Mouse (Mus musculus) thymus, adult 18-20 months (tissue): ENCODE results near the gene Cyp26c1.

Source experiments
- DNase-seq, 2 experiments: peaks; one replicate each; pipeline ENCODE4 v3.0.0; 2022; ENCODE audit warnings: mixed read lengths in 2 of 2

The Cyp26c1 gene

DNA sequence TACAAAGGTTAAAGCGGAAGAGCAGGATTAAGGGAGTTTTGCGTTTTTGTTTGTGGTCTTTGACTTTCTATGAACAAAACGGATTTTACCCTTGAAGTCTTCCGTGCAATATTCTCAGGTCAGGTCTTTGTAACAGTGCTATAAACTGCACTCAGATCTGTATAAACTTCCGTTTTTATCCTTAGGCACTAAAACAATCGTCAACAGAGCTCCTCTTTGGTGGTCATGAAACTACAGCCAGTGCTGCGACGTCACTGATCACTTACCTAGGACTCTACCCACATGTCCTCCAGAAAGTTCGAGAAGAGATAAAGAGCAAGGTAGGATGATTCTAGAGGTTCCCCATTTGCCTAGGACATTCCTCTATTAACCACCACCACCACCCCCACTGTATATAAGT lies 14.3 kb downstream of the Cyp26c1 start:
- DNase-seq = no peak

DNA sequence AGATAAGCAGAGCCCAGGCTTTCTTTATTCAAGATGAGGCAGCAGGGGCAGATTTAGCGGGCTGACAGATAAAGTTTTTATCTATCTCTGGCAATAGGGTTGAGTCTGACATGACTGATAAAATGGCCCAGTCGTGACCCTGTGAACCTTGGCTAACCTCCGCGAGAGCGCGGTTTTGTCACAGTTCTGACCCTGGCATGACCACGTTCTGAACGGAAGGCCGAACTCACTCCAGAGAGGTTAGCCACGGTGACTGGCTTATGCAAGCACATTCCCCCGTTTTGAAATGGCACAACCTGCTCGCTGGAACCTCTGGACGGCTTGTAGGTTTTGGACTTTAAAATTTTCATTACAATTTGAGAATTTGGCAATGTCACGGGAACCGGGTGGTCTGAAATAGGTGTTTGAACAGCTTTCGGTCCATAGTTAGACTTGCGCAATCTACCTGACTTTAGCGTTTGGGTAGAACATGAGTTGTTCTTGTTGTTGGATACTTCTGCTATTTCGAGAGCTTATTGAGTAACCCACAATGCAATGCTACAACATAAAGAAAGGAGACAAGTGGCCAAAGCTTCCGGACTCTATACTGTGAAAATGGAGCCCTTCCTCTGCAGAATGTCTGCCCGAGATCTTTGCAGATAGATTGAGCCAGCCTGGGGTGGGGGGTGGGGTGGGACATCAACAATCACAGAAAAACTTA lies 17.1 kb downstream of the Cyp26c1 start:
- DNase-seq = no peak

DNA sequence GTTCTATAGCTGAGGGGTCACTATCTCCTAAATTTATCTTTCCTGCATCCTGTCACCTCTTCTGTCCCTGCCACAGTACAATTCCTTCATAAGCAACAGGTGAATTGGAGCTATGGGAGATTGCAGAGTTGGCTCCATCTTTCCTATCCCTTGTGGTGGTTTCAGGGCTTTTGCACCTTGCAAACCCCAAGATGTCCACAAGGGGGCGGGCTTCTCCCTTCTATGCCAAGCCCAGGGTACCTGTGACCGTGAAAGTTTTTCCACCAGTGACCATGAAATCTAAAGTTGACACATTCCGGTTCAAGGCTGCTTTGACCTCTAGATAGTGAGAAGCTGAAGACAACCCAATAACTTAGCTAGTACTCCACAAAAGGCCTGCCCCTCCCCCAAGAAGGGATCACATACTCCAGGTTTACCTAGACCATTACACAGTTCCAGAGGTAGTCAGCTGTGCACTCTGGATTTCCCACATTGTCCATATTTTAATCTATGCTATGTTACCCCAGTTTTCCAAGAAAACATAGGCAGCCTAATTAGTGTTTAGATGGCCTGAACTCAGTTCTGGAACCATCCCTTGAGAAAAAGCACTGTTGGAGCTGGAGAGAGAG lies 18.6 kb downstream of the Cyp26c1 start:
- DNase-seq = peak; percentile 15 to 16

DNA sequence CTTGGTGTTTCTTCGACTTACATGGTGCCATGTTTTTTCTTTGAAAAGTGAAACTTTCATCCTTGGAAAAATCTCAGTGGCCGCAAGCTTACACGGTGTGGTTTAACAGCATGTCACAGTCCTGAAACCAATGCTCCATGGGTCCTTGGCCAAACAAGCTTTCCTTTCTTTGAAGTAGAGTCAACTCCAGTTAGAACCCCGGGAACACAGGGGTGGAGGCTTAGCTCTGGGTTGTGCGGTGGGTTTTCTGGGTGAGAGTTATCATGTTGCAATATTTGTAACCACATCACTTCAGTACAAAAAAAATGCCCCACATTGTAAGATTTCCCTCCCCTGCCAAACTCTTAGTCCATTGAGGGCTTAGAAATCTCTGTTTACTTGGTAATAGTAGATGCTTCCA lies 20.3 kb downstream of the Cyp26c1 start:
- no peak for DNase-seq

DNA sequence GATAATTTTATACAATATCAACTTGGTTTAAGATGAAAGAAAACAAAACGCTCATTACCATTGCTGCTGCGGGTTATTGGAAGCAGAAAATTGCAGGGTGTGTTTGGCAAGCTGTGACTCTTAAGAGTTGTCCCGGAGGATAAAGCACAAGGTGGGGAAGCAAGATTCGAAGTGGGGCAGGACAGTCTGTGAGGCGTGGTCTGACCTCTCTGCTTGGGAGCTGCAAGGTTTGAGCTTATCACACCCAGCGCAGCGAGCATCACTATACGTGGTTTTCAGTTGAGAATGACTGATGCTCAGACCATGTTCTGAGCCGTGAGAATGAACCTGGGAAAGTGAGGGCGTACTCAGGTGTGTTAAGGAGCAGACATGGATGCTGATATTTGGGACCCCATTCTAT lies 29.3 kb downstream of the Cyp26c1 start:
- DNase-seq = no peak

DNA sequence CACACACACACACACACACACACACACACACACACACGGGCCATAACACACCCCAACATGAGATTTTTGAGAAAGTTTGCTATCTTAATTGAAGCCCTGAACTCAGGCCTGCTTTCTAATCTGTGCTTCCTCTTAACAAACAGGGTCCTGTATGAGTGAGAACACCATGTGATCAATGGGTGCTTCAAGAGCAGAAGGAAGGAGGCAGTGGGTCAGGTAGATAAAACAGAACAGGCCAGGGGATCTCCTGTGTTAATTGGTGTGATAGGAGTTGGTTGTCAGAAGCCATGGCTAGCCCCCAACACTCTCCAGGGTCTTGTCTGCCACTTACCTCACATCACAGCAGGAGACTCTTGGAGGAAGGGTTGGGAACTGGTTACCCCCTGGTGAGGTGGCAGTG lies 30.6 kb downstream of the Cyp26c1 start:
- DNase-seq = no peak

DNA sequence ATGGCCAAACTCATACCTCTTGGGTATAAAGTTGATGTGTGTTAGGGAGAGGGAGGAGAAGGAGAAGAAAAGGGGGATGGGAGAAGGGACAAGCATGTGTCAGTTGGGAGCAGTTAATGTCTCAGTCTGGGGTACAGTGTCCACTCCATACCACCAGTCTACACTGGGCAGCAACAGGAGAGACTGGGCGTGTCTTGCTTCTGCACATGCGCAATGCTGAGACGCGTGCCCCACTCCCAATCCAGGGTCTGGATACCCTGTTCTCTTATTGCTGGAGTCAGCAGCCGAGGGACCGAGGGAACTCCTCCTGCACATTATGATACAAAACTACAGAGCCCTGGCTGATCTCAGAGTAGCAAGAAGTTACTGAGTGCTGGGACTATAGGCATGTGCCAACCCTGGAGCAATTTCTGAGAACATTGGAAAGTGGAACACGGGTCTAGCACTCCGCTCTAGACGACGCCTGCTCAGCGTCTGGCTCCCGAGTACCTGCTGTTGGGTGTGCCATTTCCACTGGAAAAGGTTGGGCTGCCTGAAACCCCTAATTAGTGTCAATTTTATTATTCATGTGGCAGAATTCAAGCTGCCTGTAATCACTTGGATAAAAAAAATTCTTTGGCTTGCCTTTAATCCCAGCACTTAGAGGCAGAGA lies 31.3 kb downstream of the Cyp26c1 start:
- DNase-seq = no peak

DNA sequence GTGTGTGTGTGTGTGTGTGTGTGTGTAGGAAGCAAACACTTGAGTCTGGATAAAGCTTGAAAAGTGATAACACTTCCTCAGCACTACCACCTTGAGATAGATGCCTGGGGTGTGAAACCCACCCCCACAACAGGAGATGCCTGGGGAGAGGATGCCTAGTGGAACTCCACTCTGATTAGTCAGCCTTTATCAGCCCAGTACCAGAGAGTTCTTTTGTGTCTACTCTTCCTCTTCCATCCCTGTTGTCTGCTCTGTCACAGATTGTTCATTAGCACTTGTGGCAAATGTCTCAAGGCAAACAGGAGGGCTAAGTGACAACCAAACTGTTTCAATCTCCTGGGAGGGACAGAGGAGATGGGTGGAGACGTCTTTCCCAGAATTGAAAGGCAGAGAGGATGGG lies 33.8 kb downstream of the Cyp26c1 start:
- no peak for DNase-seq

DNA sequence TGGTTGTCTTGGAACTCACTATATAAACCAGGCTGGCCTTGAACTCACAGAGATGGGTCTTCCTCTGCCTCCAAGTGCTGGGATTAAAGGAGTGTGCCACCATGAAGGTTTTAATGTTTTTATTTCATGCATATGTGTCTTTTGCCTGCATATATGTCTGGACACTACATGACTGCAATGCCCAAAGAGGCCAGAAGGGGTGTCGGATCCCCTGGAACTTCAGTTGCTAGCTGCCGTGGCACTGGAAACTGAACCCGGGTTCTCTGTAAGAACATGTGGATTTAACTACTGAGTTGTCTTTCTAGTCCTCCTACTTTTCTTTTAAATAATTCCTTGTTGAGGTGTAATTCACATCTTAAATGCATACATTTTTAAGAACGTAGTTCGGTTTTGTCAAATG lies 39.2 kb downstream of the Cyp26c1 start:
- no peak for DNase-seq

DNA sequence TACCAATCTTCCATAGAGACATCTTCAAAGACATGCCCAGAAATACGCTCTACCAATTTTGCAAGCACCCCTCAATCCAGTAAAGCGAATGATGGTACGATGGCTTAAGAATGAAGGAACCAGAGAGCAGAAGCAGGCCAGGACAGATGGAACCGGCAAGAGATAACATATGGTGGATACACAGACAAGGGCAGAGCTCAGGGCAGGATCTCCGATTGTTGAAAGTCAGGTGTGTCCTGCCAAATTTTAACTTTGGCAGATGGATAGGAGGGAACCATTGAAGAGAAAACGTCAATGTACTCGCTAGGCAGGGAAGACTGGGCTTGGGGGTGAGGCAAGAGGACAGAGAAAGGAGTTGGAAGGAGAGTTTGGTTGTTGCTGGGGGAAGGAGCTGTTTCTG lies 41.2 kb downstream of the Cyp26c1 start:
- DNase-seq = no peak

DNA sequence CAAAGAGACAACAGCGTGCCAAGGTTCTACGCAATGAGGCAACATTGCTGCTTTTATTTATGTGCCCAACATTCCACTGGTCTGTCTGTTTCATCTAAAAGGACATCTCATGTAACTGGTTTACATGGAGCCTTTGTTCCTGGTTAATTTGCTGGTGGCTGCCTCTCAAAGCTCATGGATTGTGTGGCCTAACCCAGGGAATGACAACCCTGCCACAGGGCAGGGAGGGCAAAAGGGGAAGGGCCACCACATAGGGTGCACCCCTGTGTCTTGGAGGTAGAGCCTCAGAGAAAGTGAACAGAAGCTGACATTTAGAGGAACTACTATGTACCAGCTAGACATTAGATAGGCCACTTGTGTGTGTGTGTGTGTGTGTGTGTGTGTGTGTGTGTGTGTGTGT lies 42.0 kb downstream of the Cyp26c1 start:
- DNase-seq = no peak

DNA sequence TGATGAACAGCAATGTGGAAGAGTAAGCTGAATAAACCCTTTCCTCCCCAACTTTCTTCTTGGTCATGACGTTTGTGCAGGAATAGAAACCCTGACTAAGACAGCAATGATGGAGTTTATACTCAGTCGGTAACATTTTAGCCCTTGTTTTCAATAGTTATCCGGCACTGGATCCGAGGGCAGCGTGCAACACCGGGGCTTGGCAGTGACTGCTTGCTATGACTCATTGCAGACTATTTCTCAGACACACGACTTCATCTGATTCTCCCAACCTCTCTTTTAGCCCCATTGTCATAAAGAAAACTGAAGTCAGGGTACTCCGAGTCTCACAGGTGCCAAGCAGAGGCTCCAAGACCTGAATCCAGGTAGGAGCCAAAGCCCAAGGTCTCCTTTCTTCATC lies 50.0 kb downstream of the Cyp26c1 start:
- no peak for DNase-seq

DNA sequence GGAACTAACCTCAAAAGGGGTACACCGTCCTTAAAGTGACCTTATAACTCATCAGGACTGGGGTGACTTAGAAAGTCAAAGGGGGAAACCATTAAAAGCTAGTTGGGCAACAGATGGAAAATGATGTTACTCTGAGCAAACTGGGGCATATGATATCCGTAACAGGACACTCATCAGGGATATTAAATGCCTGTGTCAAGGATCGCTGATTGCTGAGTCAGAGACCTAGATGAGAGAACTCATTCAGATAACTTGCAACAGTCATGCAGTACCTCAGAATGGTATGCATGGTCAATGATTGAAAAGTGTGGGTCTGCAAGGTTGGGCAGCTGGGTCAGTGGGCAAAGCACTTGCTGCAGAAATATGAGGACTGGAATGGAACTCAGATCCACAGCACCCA lies 53.2 kb downstream of the Cyp26c1 start:
- DNase-seq = no peak

DNA sequence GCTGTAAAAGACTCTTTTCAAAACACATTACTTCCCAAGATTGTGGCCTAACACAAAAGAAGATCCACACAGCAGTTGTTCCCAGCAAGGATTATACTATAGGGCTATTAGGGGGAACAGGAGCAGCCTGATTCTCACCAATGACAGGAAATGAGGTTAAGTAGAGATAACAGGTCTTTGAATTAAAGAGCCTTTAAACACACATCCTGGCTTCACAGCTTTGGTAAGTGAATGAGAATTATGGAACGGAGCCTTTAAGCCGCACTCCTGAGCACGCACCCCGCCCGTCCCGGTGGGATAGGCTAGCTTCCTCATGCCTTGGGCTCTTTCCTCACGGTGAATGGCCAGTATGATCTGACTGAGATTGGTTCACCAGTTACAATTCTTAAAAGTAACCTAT lies 54.7 kb downstream of the Cyp26c1 start:
- no peak for DNase-seq
